Mouse (Mus musculus): ENCODE data around the gene Ddx49. TPM values are rescaled to one million over a fixed set of nuclear protein-coding genes. Genes with fewer than 3 reads are reported as not detected.
A peak's percentile ranks its signal among the peaks of the same experiment; 100 is the strongest.

The Ddx49 gene
- polyA plus RNA-seq, 1 experiment from 2014 or later, result 37.6 TPM

DNA sequence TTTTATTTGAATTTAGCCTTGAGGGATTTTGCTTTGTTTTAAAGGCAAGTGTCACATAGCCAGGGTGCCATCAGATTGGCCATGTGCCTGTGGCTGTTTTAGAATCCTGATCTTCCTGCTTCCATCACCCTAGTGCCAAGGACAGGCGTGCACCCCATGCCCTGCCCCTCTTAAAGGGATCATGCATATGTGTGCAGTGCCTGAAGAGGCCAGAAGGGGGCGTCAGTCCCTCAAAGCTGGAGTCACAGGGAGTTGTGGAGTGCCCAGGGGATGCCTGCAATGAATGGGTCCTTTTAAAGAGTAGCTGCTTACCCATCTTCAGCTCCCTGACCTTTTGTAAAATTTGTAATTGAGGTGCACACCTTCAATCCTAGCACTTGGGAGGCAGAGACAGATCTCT lies 7.0 kb upstream of the Ddx49 start:
- H3K27ac ChIP-seq (ENCODE audit: low read depth, low read length), result no peak overlapping the region
- 42% methylated on average over 2 of the region's 2 CpGs for WGBS (ENCODE audit: insufficient replicate concordance)
- H3K27me3 ChIP-seq (ENCODE audit: control insufficient read depth, insufficient read depth, low read length), result no peaks in the 10 kb centered on the region
- H3K36me3 ChIP-seq (ENCODE audit: control insufficient read depth, insufficient read depth, low read length), result peaks cover 54% of the 10 kb centered on the region
- no peak overlapping the region for H3K4me2 ChIP-seq
- ATAC-seq (replicated peaks; ENCODE audit: insufficient number of reproducible peaks, low FRiP score, low TSS enrichment), result no peak
- no peaks in the 10 kb centered on the region for H3K9me3 ChIP-seq (replicated peaks; ENCODE audit: control insufficient read depth, low read length)
- no peak overlapping the region for H3K9ac ChIP-seq (ENCODE audit: low read depth, low read length)
- H3K4me1 ChIP-seq (ENCODE audit: control insufficient read depth, insufficient read depth, low read length), result no peaks in the 10 kb centered on the region
- no peak overlapping the region for H3K4me3 ChIP-seq (ENCODE audit: low read depth, low read length)

DNA sequence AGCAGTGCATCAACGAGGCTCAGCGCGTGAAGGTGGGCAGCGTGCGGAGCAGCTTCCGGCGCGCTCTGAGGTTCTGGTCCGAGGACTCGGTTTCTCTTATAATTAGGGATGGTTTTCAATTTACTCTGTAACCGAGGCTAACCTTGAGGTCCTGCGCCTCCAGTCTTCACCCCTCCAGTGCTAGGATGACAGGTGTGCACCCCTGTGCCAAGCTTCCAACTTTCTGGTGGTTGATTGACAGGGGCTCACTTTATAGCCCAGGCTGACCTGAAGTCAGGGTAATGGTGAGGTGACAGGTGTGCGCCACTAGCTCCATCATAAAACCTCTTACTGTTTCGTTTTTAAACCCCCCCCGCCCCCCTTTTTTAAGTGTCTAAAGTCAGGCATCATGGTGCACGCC lies 612 bp upstream of the Ddx49 start:
- H3K4me1 ChIP-seq (ENCODE audit: control insufficient read depth, insufficient read depth, low read length), result peaks cover 14% of the 10 kb centered on the region
- no peak overlapping the region for H3K27ac ChIP-seq (ENCODE audit: low read depth, low read length)
- H3K4me3 ChIP-seq (ENCODE audit: low read depth, low read length), result peak overlapping the region; percentile 89
- no peaks in the 10 kb centered on the region for H3K27me3 ChIP-seq (ENCODE audit: control insufficient read depth, insufficient read depth, low read length)
- WGBS (ENCODE audit: insufficient replicate concordance), result 4% methylated on average over 16 of the region's 16 CpGs
- no peaks in the 10 kb centered on the region for H3K9me3 ChIP-seq (replicated peaks; ENCODE audit: control insufficient read depth, low read length)
- ATAC-seq (replicated peaks; ENCODE audit: insufficient number of reproducible peaks, low FRiP score, low TSS enrichment), result no peak
- H3K9ac ChIP-seq (ENCODE audit: low read depth, low read length), result peak overlapping the region; percentile 68
- peak overlapping the region; percentile 95 for H3K4me2 ChIP-seq
- H3K36me3 ChIP-seq (ENCODE audit: control insufficient read depth, insufficient read depth, low read length), result peaks cover 27% of the 10 kb centered on the region

DNA sequence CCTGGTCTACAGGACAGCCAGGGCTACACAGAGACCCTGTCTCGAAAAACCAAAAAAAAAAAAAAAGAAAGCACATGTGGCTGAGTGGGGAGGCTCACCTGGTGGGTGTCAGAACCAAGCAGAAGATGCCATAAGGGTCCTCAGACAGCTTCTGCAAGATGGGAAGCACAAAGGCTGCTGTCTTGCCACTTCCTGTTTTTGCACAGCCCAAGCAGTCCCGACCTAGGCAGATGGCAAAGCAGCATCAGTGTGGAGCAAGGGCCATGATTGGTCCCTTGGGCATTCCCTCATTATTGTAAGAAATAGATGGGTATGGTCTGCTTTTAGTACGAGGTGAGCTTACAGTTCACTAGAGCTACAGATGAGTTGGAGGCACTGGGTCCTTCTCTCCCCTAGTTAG lies 1.4 kb downstream of the Ddx49 start:
- Histone ChIP-seq H3K9ac (ENCODE audit: low read depth, low read length) (no peak overlapping the region), H3K36me3 (ENCODE audit: control insufficient read depth, insufficient read depth, low read length) (peaks cover 23% of the 10 kb centered on the region), H3K4me2 (no peak overlapping the region), H3K4me3 (ENCODE audit: low read depth, low read length) (no peak overlapping the region; the same call in 1 of the 2 replicates), H3K9me3 (replicated peaks; ENCODE audit: control insufficient read depth, low read length) (no peaks in the 10 kb centered on the region), H3K4me1 (ENCODE audit: control insufficient read depth, insufficient read depth, low read length) (peaks cover 14% of the 10 kb centered on the region), H3K27me3 (ENCODE audit: control insufficient read depth, insufficient read depth, low read length) (no peaks in the 10 kb centered on the region), H3K27ac (ENCODE audit: low read depth, low read length) (no peak overlapping the region)
- 70% methylated on average over 3 of the region's 3 CpGs for WGBS (ENCODE audit: insufficient replicate concordance)
- no peak for ATAC-seq (replicated peaks; ENCODE audit: insufficient number of reproducible peaks, low FRiP score, low TSS enrichment)

DNA sequence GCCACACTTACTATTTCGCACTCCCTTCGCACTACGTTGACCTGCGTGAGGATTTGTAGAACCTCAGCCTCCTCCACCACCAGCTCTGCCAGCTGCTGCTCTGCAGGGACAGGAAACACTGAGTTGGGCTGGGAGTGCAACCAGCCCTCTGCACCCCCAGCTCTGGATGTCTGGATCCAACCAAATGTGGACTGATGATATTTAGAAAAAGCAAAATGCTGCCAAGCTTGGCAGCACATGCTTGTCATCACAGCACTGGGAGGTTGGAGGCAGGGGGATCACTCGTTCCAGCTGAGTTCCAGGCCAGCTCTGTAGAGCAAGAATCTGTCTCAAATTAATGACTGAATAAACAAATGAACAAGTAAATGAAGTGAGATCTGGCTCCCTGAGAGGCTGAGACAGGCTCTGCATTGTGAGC lies 8.3 kb downstream of the Ddx49 start:
- no peak overlapping the region for H3K4me3 ChIP-seq (ENCODE audit: low read depth, low read length)
- no peaks in the 10 kb centered on the region for H3K27me3 ChIP-seq (ENCODE audit: control insufficient read depth, insufficient read depth, low read length)
- peaks cover 47% of the 10 kb centered on the region for H3K36me3 ChIP-seq (ENCODE audit: control insufficient read depth, insufficient read depth, low read length)
- ATAC-seq (replicated peaks; ENCODE audit: insufficient number of reproducible peaks, low FRiP score, low TSS enrichment), result no peak
- H3K27ac ChIP-seq (ENCODE audit: low read depth, low read length), result no peak overlapping the region
- no peak overlapping the region for H3K9ac ChIP-seq (ENCODE audit: low read depth, low read length)
- H3K4me1 ChIP-seq (ENCODE audit: control insufficient read depth, insufficient read depth, low read length), result no peaks in the 10 kb centered on the region
- H3K9me3 ChIP-seq (replicated peaks; ENCODE audit: control insufficient read depth, low read length), result no peaks in the 10 kb centered on the region
- WGBS (ENCODE audit: insufficient replicate concordance), result 69% methylated on average over 5 of the region's 5 CpGs
- H3K4me2 ChIP-seq, result no peak overlapping the region

DNA sequence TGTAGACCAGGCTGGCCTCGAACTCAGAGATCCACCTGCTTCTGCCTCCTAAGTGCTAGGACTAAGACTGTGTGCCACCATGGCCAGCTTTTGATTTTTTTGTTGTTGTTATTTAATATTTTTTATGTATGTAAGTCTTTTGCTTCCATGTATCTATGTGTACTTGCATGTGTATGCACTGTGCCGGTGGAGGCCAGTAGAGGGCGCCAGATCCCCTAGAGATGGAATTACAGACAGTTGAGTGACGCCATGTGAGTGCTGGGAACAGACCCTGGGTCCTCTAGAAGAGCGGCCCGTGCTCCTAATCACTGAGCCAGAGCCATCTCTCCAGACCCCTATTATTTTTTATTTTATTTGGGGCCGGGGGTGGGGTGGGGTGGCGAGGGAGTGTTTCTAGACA lies 15.6 kb downstream of the Ddx49 start:
- 82% methylated on average over 8 of the region's 8 CpGs for WGBS (ENCODE audit: insufficient replicate concordance)
- H3K9me3 ChIP-seq (replicated peaks; ENCODE audit: control insufficient read depth, low read length), result no peaks in the 10 kb centered on the region
- H3K9ac ChIP-seq (ENCODE audit: low read depth, low read length), result no peak overlapping the region
- ATAC-seq (replicated peaks; ENCODE audit: insufficient number of reproducible peaks, low FRiP score, low TSS enrichment), result no peak
- peaks cover 37% of the 10 kb centered on the region for H3K36me3 ChIP-seq (ENCODE audit: control insufficient read depth, insufficient read depth, low read length)
- no peaks in the 10 kb centered on the region for H3K27me3 ChIP-seq (ENCODE audit: control insufficient read depth, insufficient read depth, low read length)
- H3K27ac ChIP-seq (ENCODE audit: low read depth, low read length), result no peak overlapping the region
- H3K4me3 ChIP-seq (ENCODE audit: low read depth, low read length), result no peak overlapping the region
- no peak overlapping the region for H3K4me2 ChIP-seq
- peaks cover 5% of the 10 kb centered on the region for H3K4me1 ChIP-seq (ENCODE audit: control insufficient read depth, insufficient read depth, low read length)

DNA sequence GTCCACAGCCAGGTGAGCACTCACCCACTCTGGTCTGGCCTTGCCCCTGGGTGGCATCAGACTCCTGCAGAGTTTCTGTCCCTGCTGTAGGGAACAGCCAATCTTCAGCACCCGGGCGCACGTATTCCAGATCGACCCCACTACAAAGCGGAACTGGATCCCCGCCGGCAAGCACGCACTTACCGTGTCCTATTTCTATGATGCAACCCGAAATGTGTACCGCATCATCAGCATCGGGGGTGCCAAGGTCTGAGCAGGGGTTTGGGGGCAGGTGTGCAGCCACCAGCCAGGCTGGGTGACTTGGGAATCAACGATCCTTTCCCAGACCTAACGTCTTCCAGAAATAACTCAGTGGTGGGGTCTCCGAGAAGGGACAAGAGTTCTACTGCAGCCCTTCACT lies 17.0 kb downstream of the Ddx49 start:
- Histone ChIP-seq H3K4me2 (no peak overlapping the region), H3K36me3 (ENCODE audit: control insufficient read depth, insufficient read depth, low read length) (peaks cover 31% of the 10 kb centered on the region), H3K27ac (ENCODE audit: low read depth, low read length) (no peak overlapping the region), H3K4me3 (ENCODE audit: low read depth, low read length) (no peak overlapping the region), H3K9me3 (replicated peaks; ENCODE audit: control insufficient read depth, low read length) (no peaks in the 10 kb centered on the region), H3K9ac (ENCODE audit: low read depth, low read length) (no peak overlapping the region), H3K4me1 (ENCODE audit: control insufficient read depth, insufficient read depth, low read length) (peaks cover 8% of the 10 kb centered on the region), H3K27me3 (ENCODE audit: control insufficient read depth, insufficient read depth, low read length) (no peaks in the 10 kb centered on the region)
- no peak for ATAC-seq (replicated peaks; ENCODE audit: insufficient number of reproducible peaks, low FRiP score, low TSS enrichment)
- WGBS (ENCODE audit: insufficient replicate concordance), result 88% methylated on average over 15 of the region's 15 CpGs

DNA sequence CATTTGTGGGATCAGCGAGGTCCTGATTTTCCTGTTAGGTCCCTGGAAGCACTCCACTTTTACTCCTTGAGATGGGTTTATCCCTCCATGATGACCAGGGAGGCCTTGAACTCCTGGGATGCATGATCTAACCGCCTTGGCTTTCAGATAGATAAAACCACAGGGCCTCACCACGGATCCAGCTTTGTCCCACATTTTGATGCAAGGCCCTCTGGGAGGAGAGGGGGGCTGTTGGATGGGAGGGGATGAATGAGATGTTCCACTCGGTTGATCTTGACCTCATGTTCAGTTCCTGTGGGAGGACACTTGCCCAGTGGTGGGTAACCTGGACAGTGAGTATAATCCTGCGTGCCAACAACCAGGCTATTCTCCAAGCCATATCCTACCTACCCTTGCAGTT lies 17.9 kb downstream of the Ddx49 start:
- Histone ChIP-seq H3K4me2 (no peak overlapping the region; the same call in 1 of the 2 replicates), H3K9me3 (replicated peaks; ENCODE audit: control insufficient read depth, low read length) (no peaks in the 10 kb centered on the region), H3K27ac (ENCODE audit: low read depth, low read length) (no peak overlapping the region), H3K27me3 (ENCODE audit: control insufficient read depth, insufficient read depth, low read length) (no peaks in the 10 kb centered on the region), H3K9ac (ENCODE audit: low read depth, low read length) (no peak overlapping the region), H3K36me3 (ENCODE audit: control insufficient read depth, insufficient read depth, low read length) (peaks cover 25% of the 10 kb centered on the region), H3K4me3 (ENCODE audit: low read depth, low read length) (no peak overlapping the region), H3K4me1 (ENCODE audit: control insufficient read depth, insufficient read depth, low read length) (peaks cover 10% of the 10 kb centered on the region)
- no peak for ATAC-seq (replicated peaks; ENCODE audit: insufficient number of reproducible peaks, low FRiP score, low TSS enrichment)
- 68% methylated on average over 5 of the region's 5 CpGs for WGBS (ENCODE audit: insufficient replicate concordance)

DNA sequence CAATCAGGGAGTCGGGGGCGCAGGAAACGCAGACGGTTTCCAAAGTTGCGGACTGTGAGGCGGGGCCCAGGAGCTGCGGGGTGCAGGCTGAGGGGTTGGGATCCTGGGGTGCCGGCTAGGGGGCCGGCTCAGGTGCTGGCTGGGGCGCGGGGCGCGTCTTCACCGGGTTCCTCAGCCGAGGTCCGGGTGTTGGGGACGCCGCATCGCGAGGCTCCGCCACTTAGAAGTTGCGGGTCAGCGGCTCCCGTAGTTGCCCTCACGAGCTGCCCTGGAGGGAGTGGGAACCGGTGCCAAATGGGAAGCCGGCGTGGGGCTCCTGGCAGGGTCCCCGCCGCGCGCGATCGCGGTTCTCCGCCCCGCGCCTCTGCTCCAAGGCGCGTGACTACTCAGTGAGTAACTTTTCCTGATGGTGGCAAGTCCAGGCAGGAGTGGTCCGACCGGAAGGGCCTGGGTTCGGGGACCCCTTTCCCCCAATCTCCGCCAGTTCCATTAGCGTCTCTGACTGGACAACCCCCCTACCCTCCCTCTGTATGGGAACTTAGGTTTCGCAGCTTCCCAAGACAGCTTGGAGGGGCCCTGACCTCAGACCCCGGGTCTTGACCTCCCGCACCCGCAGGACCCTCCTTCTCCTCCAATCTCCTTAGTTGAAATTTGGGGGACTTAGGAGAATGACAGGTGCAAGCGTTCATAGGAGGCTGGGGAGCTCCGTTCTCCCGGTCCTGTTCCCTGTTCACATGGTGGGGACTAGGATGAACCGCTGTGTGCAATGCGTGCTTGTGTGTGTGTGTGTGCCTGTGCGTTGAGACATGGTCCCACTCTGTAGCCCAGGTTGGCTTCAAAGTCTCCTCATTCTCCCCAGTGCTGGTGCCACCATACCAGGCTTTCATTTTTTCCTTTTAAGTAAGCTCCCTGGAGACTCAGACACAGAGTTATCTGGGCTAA lies 18.9 kb downstream of the Ddx49 start:
- H3K9ac ChIP-seq (ENCODE audit: low read depth, low read length), result peak overlapping the region; percentile 98
- peak overlapping the region; percentile 96 for H3K4me2 ChIP-seq
- peak overlapping the region; percentile 76; the same call in 1 of the 2 replicates for H3K27ac ChIP-seq (ENCODE audit: low read depth, low read length)
- H3K4me1 ChIP-seq (ENCODE audit: control insufficient read depth, insufficient read depth, low read length), result peaks cover 11% of the 10 kb centered on the region
- no peaks in the 10 kb centered on the region for H3K9me3 ChIP-seq (replicated peaks; ENCODE audit: control insufficient read depth, low read length)
- peak overlapping the region; percentile 86 for H3K4me3 ChIP-seq (ENCODE audit: low read depth, low read length)
- H3K36me3 ChIP-seq (ENCODE audit: control insufficient read depth, insufficient read depth, low read length), result peaks cover 24% of the 10 kb centered on the region
- H3K27me3 ChIP-seq (ENCODE audit: control insufficient read depth, insufficient read depth, low read length), result no peaks in the 10 kb centered on the region
- peak; percentile 25 for ATAC-seq (replicated peaks; ENCODE audit: insufficient number of reproducible peaks, low FRiP score, low TSS enrichment)
- 3% methylated on average over 49 of the region's 55 CpGs for WGBS (ENCODE audit: insufficient replicate concordance)

Measured in heart, embryonic 11.5 days (tissue).